Mouse (Mus musculus) liver, postnatal 0 days (tissue): Measurements from ENCODE around the gene Ica1.

Experiments
- CTCF ChIP-seq: sonication (generic); IDR thresholded peaks from 2 replicates; pipeline ENCODE4 v1.5.1; 2016; ENCODE audit warnings: antibody characterized with exemption, low read depth
- EP300 ChIP-seq: IDR thresholded peaks from 2 replicates; pipeline ENCODE4 v1.6.1; 2016; ENCODE audit warnings: antibody characterized with exemption, low read depth, mild to moderate bottlenecking

- TF ChIP-seq CTCF (no peak), EP300 (no peak)
These were observed 33.4 kb downstream of the Ica1 start for GRCm38 (mm10) chr6:8744886-8745285.
